Mouse (Mus musculus): ENCODE data around the gene Gopc. TPM values are rescaled to one million over a fixed set of nuclear protein-coding genes. Genes with fewer than 3 reads are reported as not detected.
A peak's percentile ranks its signal among the peaks of the same experiment; 100 is the strongest.

Gene Gopc
- polyA plus RNA-seq, 1 experiment from 2014 or later = 21.7 TPM

DNA sequence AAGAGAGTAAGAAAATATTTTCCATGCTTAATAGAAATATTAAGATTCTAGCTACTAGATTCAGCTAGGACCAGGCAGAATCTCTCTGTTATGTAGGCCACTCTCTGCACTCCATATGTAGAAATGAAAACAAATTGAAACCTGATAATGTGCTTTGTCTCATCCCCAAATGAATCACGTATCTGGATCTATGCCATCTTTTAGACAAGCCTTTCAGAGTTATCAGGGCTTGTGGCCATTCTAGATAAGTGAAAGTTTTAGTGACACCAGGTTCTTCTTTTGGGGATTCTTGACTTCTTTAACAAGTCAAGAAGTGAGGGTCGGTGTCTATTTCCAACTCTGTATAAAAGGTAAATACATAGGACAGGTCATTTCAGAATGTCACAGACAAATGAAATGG is 16.8 kb upstream of the Gopc start:
- DNase-seq (ENCODE audit: low spot score) (no peak), ATAC-seq (ENCODE audit: insufficient read depth, low FRiP score, low TSS enrichment) (no peak)
- Histone ChIP-seq H3K36me3 (ENCODE audit: control insufficient read depth, insufficient read depth, low read length) (no peaks in the 10 kb centered on the region), H3K4me2 (ENCODE audit: low read depth) (no peak overlapping the region), H3K27ac (ENCODE audit: low read depth, low read length) (no peak overlapping the region), H3K9me3 (ENCODE audit: control insufficient read depth, low read length) (no peaks in the 10 kb centered on the region), H3K4me1 (ENCODE audit: control insufficient read depth, insufficient read depth, low read length) (no peaks in the 10 kb centered on the region), H3K4me3 (ENCODE audit: low read depth, low read length) (no peak overlapping the region), H3K27me3 (ENCODE audit: control insufficient read depth, insufficient read depth, low read length) (no peaks in the 10 kb centered on the region), H3K9ac (ENCODE audit: low read length) (no peak overlapping the region)
- 89% methylated on average over 2 of the region's 2 CpGs for WGBS

DNA sequence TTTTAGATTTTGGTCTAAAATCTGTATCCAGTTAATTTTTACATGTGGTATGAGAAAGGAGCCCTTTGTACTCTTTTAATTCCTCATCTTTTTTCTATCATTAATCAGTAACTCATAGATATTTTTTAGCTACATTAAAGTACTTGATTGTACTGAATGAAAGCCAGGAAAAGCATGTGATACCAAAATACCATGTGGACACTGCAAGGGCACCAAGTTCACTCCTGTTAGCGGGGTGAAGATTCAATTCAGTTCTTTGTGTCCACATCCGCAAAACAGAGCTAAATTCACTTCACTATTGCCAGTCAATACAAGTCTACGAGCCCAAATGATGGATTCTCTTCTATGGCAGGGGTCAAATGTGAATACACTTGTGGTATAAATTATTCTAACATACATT is 14.7 kb upstream of the Gopc start:
- no peaks in the 10 kb centered on the region for H3K4me1 ChIP-seq (ENCODE audit: control insufficient read depth, insufficient read depth, low read length)
- H3K4me2 ChIP-seq (ENCODE audit: low read depth) = no peak overlapping the region
- ATAC-seq (ENCODE audit: insufficient read depth, low FRiP score, low TSS enrichment) (no peak), DNase-seq (ENCODE audit: low spot score) (no peak)
- WGBS = 89% methylated on average over 3 of the region's 3 CpGs
- no peak overlapping the region for H3K27ac ChIP-seq (ENCODE audit: low read depth, low read length)
- H3K4me3 ChIP-seq (ENCODE audit: low read depth, low read length) = no peak overlapping the region
- no peaks in the 10 kb centered on the region for H3K27me3 ChIP-seq (ENCODE audit: control insufficient read depth, insufficient read depth, low read length)
- no peaks in the 10 kb centered on the region for H3K9me3 ChIP-seq (ENCODE audit: control insufficient read depth, low read length)
- no peaks in the 10 kb centered on the region for H3K36me3 ChIP-seq (ENCODE audit: control insufficient read depth, insufficient read depth, low read length)
- H3K9ac ChIP-seq (ENCODE audit: low read length) = no peak overlapping the region

DNA sequence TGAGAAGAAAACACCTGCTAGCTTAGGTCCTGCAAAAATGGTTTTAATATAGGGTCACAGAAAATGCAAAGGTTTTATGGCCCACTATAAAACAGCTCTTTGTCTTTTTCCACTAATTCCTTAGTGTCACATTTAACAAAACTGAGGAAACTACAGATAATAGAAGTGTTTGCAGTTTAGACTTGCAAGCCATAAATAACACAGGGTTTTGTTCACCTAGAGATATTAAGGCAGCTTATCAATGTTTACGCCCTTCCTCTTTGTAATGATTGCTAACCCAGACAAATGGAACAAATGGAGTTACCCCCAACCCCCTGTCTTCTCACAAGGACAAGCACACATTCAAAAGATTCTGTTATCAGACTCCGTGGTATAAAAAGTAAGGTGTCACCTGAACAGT is 9.3 kb upstream of the Gopc start:
- WGBS = 71% methylated on average over 2 of the region's 2 CpGs
- Histone ChIP-seq H3K4me2 (ENCODE audit: low read depth) (no peak overlapping the region), H3K9ac (ENCODE audit: low read length) (no peak overlapping the region), H3K36me3 (ENCODE audit: control insufficient read depth, insufficient read depth, low read length) (no peaks in the 10 kb centered on the region), H3K27me3 (ENCODE audit: control insufficient read depth, insufficient read depth, low read length) (no peaks in the 10 kb centered on the region), H3K4me1 (ENCODE audit: control insufficient read depth, insufficient read depth, low read length) (no peaks in the 10 kb centered on the region), H3K27ac (ENCODE audit: low read depth, low read length) (no peak overlapping the region), H3K9me3 (ENCODE audit: control insufficient read depth, low read length) (no peaks in the 10 kb centered on the region), H3K4me3 (ENCODE audit: low read depth, low read length) (no peak overlapping the region)
- DNase-seq (ENCODE audit: low spot score) = no peak
- ATAC-seq (ENCODE audit: insufficient read depth, low FRiP score, low TSS enrichment) = no peak

DNA sequence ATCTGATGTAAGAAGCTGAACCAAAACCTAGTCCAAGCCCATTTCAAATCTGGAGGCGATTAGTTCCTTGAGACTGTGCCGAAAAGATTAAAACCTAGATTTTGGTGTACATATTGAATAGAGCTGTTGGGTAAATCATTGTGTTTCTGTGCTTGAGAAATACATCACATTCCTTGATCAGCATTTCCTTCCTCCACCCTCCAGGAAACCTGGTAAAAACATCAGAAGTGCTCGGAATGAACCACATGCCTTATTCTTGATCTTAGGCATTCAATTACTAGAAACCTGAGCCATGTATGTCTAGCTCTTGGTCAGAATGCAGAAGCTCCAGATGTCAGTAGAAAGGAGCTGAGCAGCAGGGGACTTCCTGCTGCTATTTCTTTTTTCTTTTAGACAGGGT is 7.5 kb upstream of the Gopc start:
- no peak overlapping the region for H3K4me2 ChIP-seq (ENCODE audit: low read depth)
- H3K27me3 ChIP-seq (ENCODE audit: control insufficient read depth, insufficient read depth, low read length) = no peaks in the 10 kb centered on the region
- ATAC-seq (ENCODE audit: insufficient read depth, low FRiP score, low TSS enrichment) = no peak
- no peak overlapping the region for H3K27ac ChIP-seq (ENCODE audit: low read depth, low read length)
- H3K36me3 ChIP-seq (ENCODE audit: control insufficient read depth, insufficient read depth, low read length) = no peaks in the 10 kb centered on the region
- H3K9ac ChIP-seq (ENCODE audit: low read length) = no peak overlapping the region
- WGBS = 82% methylated on average over 3 of the region's 3 CpGs
- H3K9me3 ChIP-seq (ENCODE audit: control insufficient read depth, low read length) = no peaks in the 10 kb centered on the region
- no peak overlapping the region for H3K4me3 ChIP-seq (ENCODE audit: low read depth, low read length)
- H3K4me1 ChIP-seq (ENCODE audit: control insufficient read depth, insufficient read depth, low read length) = no peaks in the 10 kb centered on the region
- DNase-seq (ENCODE audit: low spot score) = no peak

DNA sequence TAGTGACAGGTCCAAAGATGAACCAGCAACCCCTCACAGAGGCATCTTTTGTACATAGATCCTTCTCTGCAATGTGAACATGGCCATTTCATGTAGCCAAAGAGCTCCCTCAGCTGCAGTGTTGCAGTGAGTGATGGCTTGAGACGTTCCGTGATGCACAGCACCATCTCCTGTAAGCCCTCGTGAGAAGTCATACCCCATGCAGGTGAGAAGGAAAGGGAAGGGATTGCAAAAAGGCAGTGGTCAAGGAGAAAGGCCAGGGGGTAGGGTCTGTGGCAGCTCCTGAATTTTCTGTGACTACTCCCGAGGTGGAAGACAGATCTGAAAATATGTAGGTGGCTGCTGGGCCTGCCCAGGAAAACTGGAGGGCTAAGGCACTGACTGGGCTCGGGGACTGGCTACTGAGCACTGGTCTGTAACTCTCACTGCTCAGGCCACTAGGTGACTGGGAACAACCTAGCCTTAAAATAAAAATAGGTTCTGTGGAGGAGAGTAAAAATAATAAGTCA is 7.1 kb upstream of the Gopc start, which contains the start of gene Nepn:
TSS of gene Nepn (plus strand) at position 51 of the 509 bp plus-strand sequence.
- H3K27ac ChIP-seq (ENCODE audit: low read depth, low read length) = no peak within 1 kb of the TSS
- 70% methylated on average over 5 of the region's 5 CpGs for WGBS
- no peak for DNase-seq (ENCODE audit: low spot score)
- no peaks in the 10 kb centered on the region for H3K36me3 ChIP-seq (ENCODE audit: control insufficient read depth, insufficient read depth, low read length)
- no peak within 1 kb of the TSS for H3K9ac ChIP-seq (ENCODE audit: low read length)
- no peak within 1 kb of the TSS for H3K4me3 ChIP-seq (ENCODE audit: low read depth, low read length)
- no peaks in the 10 kb centered on the region for H3K4me1 ChIP-seq (ENCODE audit: control insufficient read depth, insufficient read depth, low read length)
- H3K9me3 ChIP-seq (ENCODE audit: control insufficient read depth, low read length) = no peaks in the 10 kb centered on the region
- ATAC-seq (ENCODE audit: insufficient read depth, low FRiP score, low TSS enrichment) = no peak
- no peak within 1 kb of the TSS for H3K4me2 ChIP-seq (ENCODE audit: low read depth)
- H3K27me3 ChIP-seq (ENCODE audit: control insufficient read depth, insufficient read depth, low read length) = no peaks in the 10 kb centered on the region

DNA sequence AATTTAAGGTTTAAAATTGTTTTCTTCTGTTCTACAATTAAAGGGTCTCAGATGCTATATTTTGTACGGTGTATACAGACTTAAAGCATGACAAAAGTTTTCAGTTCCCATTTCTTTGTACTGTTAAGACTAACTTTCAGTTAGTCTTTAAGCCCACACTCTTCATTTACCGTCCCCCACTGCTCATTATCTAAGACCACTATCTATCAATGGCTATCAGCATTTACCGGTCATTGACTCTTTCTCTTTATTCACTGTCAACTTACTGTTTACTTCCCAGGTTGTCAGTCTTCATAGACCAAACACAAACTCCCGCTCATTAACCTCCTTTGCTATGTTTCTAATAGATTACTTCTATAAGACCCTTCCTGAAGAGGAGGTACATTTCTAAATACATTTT is 5.3 kb upstream of the Gopc start:
- Histone ChIP-seq H3K4me1 (ENCODE audit: control insufficient read depth, insufficient read depth, low read length) (0 out of 2 replicates have a peak, but pooled peaks cover 2% of the 10 kb centered on the region), H3K4me2 (ENCODE audit: low read depth) (no peak overlapping the region), H3K9ac (ENCODE audit: low read length) (no peak overlapping the region), H3K9me3 (ENCODE audit: control insufficient read depth, low read length) (no peaks in the 10 kb centered on the region), H3K27ac (ENCODE audit: low read depth, low read length) (no peak overlapping the region), H3K4me3 (ENCODE audit: low read depth, low read length) (no peak overlapping the region), H3K36me3 (ENCODE audit: control insufficient read depth, insufficient read depth, low read length) (no peaks in the 10 kb centered on the region), H3K27me3 (ENCODE audit: control insufficient read depth, insufficient read depth, low read length) (no peaks in the 10 kb centered on the region)
- WGBS = 88% methylated on average over 4 of the region's 4 CpGs
- DNase-seq (ENCODE audit: low spot score) = no peak
- no peak for ATAC-seq (ENCODE audit: insufficient read depth, low FRiP score, low TSS enrichment)

DNA sequence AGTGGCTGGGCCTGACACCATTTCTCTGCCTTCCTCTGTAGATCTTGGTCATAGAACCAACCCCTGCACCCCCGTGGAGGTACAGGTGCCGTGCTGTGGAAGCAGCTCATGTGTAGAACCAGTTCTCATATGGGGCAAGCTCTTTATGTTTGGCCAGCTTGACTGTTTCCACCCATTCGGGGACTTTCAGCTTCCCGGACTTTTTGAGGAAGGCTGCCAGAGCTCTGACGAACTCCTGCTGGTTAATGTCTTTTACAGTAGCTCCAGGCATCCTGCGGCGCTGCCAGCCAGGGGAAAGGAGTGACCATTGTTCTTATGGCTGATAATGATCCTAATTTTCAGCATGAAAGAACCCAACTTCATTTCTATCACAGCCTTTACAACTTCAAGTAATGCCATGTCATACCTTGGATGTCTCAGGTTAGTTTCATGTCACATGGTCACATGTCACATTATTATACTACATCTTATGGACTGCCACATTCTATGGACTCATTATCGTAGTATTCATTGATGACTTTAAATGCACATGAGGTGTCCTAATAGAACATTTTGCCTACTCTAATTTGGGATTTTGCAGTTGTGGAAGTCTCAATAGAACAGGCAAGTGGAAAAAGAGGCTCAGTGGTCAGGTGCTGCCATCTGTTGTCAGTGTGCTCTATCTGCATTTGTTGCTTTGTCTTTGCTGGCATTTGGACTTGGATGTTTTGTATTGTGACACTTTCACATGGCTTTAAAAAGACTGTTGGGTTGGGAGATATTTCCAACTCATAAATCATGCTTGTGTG is 3.1 kb upstream of the Gopc start:
- no peak overlapping the region for H3K4me2 ChIP-seq (ENCODE audit: low read depth)
- no peak overlapping the region for H3K9ac ChIP-seq (ENCODE audit: low read length)
- H3K4me1 ChIP-seq (ENCODE audit: control insufficient read depth, insufficient read depth, low read length) = 0 out of 2 replicates have a peak, but pooled peaks cover 2% of the 10 kb centered on the region
- H3K36me3 ChIP-seq (ENCODE audit: control insufficient read depth, insufficient read depth, low read length) = no peaks in the 10 kb centered on the region
- WGBS = 34% methylated on average over 8 of the region's 8 CpGs
- no peak for ATAC-seq (ENCODE audit: insufficient read depth, low FRiP score, low TSS enrichment)
- H3K27me3 ChIP-seq (ENCODE audit: control insufficient read depth, insufficient read depth, low read length) = no peaks in the 10 kb centered on the region
- DNase-seq (ENCODE audit: low spot score) = peak; percentile 38
- H3K27ac ChIP-seq (ENCODE audit: low read depth, low read length) = no peak overlapping the region
- H3K9me3 ChIP-seq (ENCODE audit: control insufficient read depth, low read length) = no peaks in the 10 kb centered on the region
- H3K4me3 ChIP-seq (ENCODE audit: low read depth, low read length) = no peak overlapping the region

DNA sequence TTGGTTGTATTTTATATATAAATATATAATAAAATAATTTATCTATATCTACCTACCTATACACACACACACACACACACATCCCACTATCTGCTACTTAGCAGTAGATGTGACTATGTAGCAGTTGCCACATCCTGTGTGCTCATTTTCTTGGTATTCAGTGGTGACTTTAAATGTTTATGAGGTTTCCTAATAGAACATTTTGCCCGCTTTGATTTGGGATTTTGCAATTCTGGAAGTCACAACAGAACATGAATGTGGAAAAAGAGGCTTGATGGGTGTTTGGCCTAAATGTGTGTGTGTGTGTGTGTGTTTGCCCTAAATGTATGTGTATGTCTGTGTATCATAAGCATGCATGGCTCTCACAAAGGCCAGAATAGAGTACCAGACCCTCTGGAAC is 1.6 kb upstream of the Gopc start:
- ATAC-seq (ENCODE audit: insufficient read depth, low FRiP score, low TSS enrichment) = no peak
- Histone ChIP-seq H3K4me3 (ENCODE audit: low read depth, low read length) (no peak overlapping the region), H3K4me2 (ENCODE audit: low read depth) (no peak overlapping the region), H3K4me1 (ENCODE audit: control insufficient read depth, insufficient read depth, low read length) (peaks cover 9% of the 10 kb centered on the region; the same call in 1 of the 2 replicates), H3K9me3 (ENCODE audit: control insufficient read depth, low read length) (no peaks in the 10 kb centered on the region), H3K36me3 (ENCODE audit: control insufficient read depth, insufficient read depth, low read length) (no peaks in the 10 kb centered on the region), H3K27ac (ENCODE audit: low read depth, low read length) (no peak overlapping the region), H3K9ac (ENCODE audit: low read length) (no peak overlapping the region), H3K27me3 (ENCODE audit: control insufficient read depth, insufficient read depth, low read length) (no peaks in the 10 kb centered on the region)
- DNase-seq (ENCODE audit: low spot score) = no peak
- 93% methylated on average over 1 of the region's 1 CpGs for WGBS

DNA sequence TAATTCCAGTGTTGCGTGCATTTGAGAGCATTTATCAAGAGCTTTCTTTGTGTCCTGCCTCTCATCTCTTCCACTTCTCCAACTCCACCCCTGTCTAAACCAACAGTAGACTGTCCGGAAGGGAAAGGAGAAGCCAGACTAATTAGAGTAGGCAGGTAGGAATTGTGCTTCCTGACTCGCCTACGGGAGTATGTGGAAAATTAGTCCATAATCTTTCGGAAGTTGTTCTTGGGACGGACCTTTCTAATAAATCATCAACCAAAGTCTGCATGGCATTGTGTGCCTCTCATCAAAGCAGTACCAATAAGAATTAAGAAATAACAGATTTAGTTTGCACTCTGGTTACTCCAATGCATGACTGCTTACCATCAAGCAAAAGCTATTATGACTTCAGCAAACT is 1.1 kb upstream of the Gopc start:
- peak overlapping the region; percentile 81; the same call in 1 of the 2 replicates for H3K4me3 ChIP-seq (ENCODE audit: low read depth, low read length)
- H3K9me3 ChIP-seq (ENCODE audit: control insufficient read depth, low read length) = no peaks in the 10 kb centered on the region
- no peak overlapping the region for H3K27ac ChIP-seq (ENCODE audit: low read depth, low read length)
- DNase-seq (ENCODE audit: low spot score) (no peak), ATAC-seq (ENCODE audit: insufficient read depth, low FRiP score, low TSS enrichment) (no peak)
- H3K4me1 ChIP-seq (ENCODE audit: control insufficient read depth, insufficient read depth, low read length) = peaks cover 9% of the 10 kb centered on the region; the same call in 1 of the 2 replicates
- H3K27me3 ChIP-seq (ENCODE audit: control insufficient read depth, insufficient read depth, low read length) = no peaks in the 10 kb centered on the region
- no peaks in the 10 kb centered on the region for H3K36me3 ChIP-seq (ENCODE audit: control insufficient read depth, insufficient read depth, low read length)
- no peak overlapping the region; the same call in 1 of the 2 replicates for H3K9ac ChIP-seq (ENCODE audit: low read length)
- 82% methylated on average over 6 of the region's 6 CpGs for WGBS
- peak overlapping the region; percentile 63; the same call in 1 of the 2 replicates for H3K4me2 ChIP-seq (ENCODE audit: low read depth)
